Mouse (Mus musculus): ENCODE results near the gene Bgn. TPM values are rescaled to one million over a fixed set of nuclear protein-coding genes. Genes with fewer than 3 reads are reported as not detected.

Bgn gene
- polyA plus RNA-seq, 1 experiment from 2014 or later: 53.1 TPM

- H3K27ac ChIP-seq (ENCODE audit: low read depth, low read length): no peak overlapping the region
- H3K4me1 ChIP-seq (replicated peaks; ENCODE audit: control insufficient read depth, insufficient read depth, low read length): no peaks in the 10 kb centered on the region; the same call in 1 of the 2 replicates
- H3K36me3 ChIP-seq (ENCODE audit: control insufficient read depth, insufficient read depth, low read length): no peaks in the 10 kb centered on the region
- peaks cover 23% of the 10 kb centered on the region for H3K27me3 ChIP-seq (ENCODE audit: control insufficient read depth, insufficient read depth, low read length)
- ATAC-seq (ENCODE audit: low FRiP score) (no peak), DNase-seq (ENCODE audit: low spot score) (no peak)
- H3K4me2 ChIP-seq (replicated peaks; ENCODE audit: low read depth, low read length): no peak overlapping the region
- no peak overlapping the region for H3K4me3 ChIP-seq (ENCODE audit: low read depth, low read length)
- no peaks in the 10 kb centered on the region for H3K9me3 ChIP-seq (ENCODE audit: control insufficient read depth, low read length)
- H3K9ac ChIP-seq (ENCODE audit: low read depth, low read length): no peak overlapping the region
- 76% methylated on average over 5 of the region's 5 CpGs for WGBS
Measured at GRCm38 (mm10) chrX:73505130-73505735, 21.8 kb downstream of the Bgn start.

DNA sequence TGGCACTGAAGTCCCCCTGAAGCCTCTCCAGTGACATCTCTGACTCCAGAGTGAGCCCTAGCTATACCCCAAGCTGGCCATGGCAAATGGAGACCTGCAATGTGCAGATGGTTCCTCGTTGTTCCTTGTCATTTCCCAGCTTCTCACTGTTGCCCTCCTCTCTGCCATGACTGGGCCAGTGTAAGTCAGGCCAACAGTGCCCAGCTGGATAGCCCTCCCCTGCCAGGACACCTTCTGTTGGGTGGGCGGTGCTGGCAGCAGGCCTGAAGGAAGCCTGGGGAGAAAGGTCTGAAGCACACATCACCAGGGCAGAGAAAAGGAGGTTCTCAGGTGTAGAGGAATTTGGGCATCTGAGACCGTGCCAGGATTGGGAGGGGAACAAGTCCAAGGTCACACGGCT is 23.2 kb downstream of the Bgn start:
- Histone ChIP-seq H3K4me2 (replicated peaks; ENCODE audit: low read depth, low read length) (no peak overlapping the region), H3K4me3 (ENCODE audit: low read depth, low read length) (no peak overlapping the region), H3K27me3 (ENCODE audit: control insufficient read depth, insufficient read depth, low read length) (peaks cover 20% of the 10 kb centered on the region), H3K9me3 (ENCODE audit: control insufficient read depth, low read length) (no peaks in the 10 kb centered on the region), H3K9ac (ENCODE audit: low read depth, low read length) (no peak overlapping the region), H3K27ac (ENCODE audit: low read depth, low read length) (no peak overlapping the region), H3K36me3 (ENCODE audit: control insufficient read depth, insufficient read depth, low read length) (no peaks in the 10 kb centered on the region), H3K4me1 (replicated peaks; ENCODE audit: control insufficient read depth, insufficient read depth, low read length) (no peaks in the 10 kb centered on the region; the same call in 1 of the 2 replicates)
- DNase-seq (ENCODE audit: low spot score) (no peak), ATAC-seq (ENCODE audit: low FRiP score) (no peak)
- WGBS: 82% methylated on average over 4 of the region's 4 CpGs

DNA sequence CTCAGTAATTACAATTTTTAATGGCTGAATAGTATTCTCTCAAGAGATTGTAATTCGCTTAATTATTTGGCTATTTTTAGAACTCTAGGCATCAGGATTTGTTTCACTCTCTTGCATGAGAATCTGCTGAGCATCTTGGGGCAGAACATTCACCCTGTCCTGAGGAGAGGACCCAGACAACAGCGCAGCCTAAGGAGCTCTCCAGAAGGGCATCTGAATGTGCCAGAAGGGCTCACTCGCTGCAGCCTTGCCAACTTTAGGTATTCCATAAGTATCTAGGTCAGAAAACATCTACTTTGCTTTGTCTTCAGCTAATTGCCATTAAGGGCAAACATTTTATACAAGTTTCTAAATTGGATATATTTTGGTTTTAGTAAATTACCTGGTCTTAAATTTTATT is 25.8 kb downstream of the Bgn start:
- WGBS: 79% methylated on average over 3 of the region's 3 CpGs
- Histone ChIP-seq H3K36me3 (ENCODE audit: control insufficient read depth, insufficient read depth, low read length) (no peaks in the 10 kb centered on the region), H3K4me3 (ENCODE audit: low read depth, low read length) (no peak overlapping the region), H3K9ac (ENCODE audit: low read depth, low read length) (no peak overlapping the region), H3K4me1 (replicated peaks; ENCODE audit: control insufficient read depth, insufficient read depth, low read length) (no peaks in the 10 kb centered on the region), H3K27me3 (ENCODE audit: control insufficient read depth, insufficient read depth, low read length) (0 out of 2 replicates have a peak, but pooled peaks cover 2% of the 10 kb centered on the region), H3K4me2 (replicated peaks; ENCODE audit: low read depth, low read length) (no peak overlapping the region), H3K27ac (ENCODE audit: low read depth, low read length) (no peak overlapping the region), H3K9me3 (ENCODE audit: control insufficient read depth, low read length) (no peaks in the 10 kb centered on the region)
- DNase-seq (ENCODE audit: low spot score) (no peak), ATAC-seq (ENCODE audit: low FRiP score) (no peak)

- H3K4me2 ChIP-seq (replicated peaks; ENCODE audit: low read depth, low read length): no peak overlapping the region
- no peak for DNase-seq (ENCODE audit: low spot score)
- no peaks in the 10 kb centered on the region for H3K36me3 ChIP-seq (ENCODE audit: control insufficient read depth, insufficient read depth, low read length)
- H3K4me1 ChIP-seq (replicated peaks; ENCODE audit: control insufficient read depth, insufficient read depth, low read length): no peaks in the 10 kb centered on the region
- WGBS: 31% methylated on average over 3 of the region's 3 CpGs
- ATAC-seq (ENCODE audit: low FRiP score): no peak
- H3K27ac ChIP-seq (ENCODE audit: low read depth, low read length): no peak overlapping the region
- no peak overlapping the region for H3K4me3 ChIP-seq (ENCODE audit: low read depth, low read length)
- H3K27me3 ChIP-seq (ENCODE audit: control insufficient read depth, insufficient read depth, low read length): no peaks in the 10 kb centered on the region
- H3K9ac ChIP-seq (ENCODE audit: low read depth, low read length): no peak overlapping the region
- no peaks in the 10 kb centered on the region for H3K9me3 ChIP-seq (ENCODE audit: control insufficient read depth, low read length)
Measured at GRCm38 (mm10) chrX:73512904-73513303, 29.5 kb downstream of the Bgn start.

GRCm38 (mm10) chrX:73516556-73516955 is 33.2 kb downstream of the Bgn start:
- H3K36me3 ChIP-seq (ENCODE audit: control insufficient read depth, insufficient read depth, low read length): no peaks in the 10 kb centered on the region
- no peaks in the 10 kb centered on the region for H3K4me1 ChIP-seq (replicated peaks; ENCODE audit: control insufficient read depth, insufficient read depth, low read length)
- no peak overlapping the region for H3K4me3 ChIP-seq (ENCODE audit: low read depth, low read length)
- no peaks in the 10 kb centered on the region for H3K27me3 ChIP-seq (ENCODE audit: control insufficient read depth, insufficient read depth, low read length)
- DNase-seq (ENCODE audit: low spot score) (no peak), ATAC-seq (ENCODE audit: low FRiP score) (no peak)
- H3K27ac ChIP-seq (ENCODE audit: low read depth, low read length): no peak overlapping the region
- no peak overlapping the region for H3K4me2 ChIP-seq (replicated peaks; ENCODE audit: low read depth, low read length)
- H3K9ac ChIP-seq (ENCODE audit: low read depth, low read length): no peak overlapping the region
- 72% methylated on average over 4 of the region's 4 CpGs for WGBS
- H3K9me3 ChIP-seq (ENCODE audit: control insufficient read depth, low read length): no peaks in the 10 kb centered on the region

- ATAC-seq (ENCODE audit: low FRiP score): no peak
- Histone ChIP-seq H3K9me3 (ENCODE audit: control insufficient read depth, low read length) (no peaks in the 10 kb centered on the region), H3K27me3 (ENCODE audit: control insufficient read depth, insufficient read depth, low read length) (no peaks in the 10 kb centered on the region), H3K4me1 (replicated peaks; ENCODE audit: control insufficient read depth, insufficient read depth, low read length) (no peaks in the 10 kb centered on the region), H3K4me2 (replicated peaks; ENCODE audit: low read depth, low read length) (no peak overlapping the region), H3K9ac (ENCODE audit: low read depth, low read length) (no peak overlapping the region), H3K27ac (ENCODE audit: low read depth, low read length) (no peak overlapping the region), H3K4me3 (ENCODE audit: low read depth, low read length) (no peak overlapping the region), H3K36me3 (ENCODE audit: control insufficient read depth, insufficient read depth, low read length) (no peaks in the 10 kb centered on the region)
- no peak for DNase-seq (ENCODE audit: low spot score)
Measured at GRCm38 (mm10) chrX:73517060-73517600, 33.7 kb downstream of the Bgn start.

DNA sequence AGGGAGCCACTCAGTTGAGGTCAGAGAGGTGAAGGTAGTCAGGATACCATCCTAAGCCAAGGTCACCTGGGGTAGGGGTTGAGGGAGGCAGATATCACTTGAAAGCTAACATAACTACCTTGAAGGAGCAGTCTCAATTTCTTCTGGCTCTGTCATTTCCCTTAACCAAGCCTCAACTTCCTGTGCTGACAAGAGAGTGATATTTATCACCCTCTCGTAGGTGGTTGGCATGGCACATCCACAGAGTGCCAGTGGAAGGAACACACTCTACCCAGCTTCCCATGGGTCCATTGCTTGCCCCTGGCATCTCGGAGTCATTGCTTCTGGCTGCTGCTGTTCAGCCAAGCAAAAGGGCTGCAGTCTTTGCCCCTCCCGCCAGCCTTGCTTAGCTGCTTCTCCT is 37.3 kb downstream of the Bgn start:
- Histone ChIP-seq H3K4me3 (ENCODE audit: low read depth, low read length) (no peak overlapping the region), H3K36me3 (ENCODE audit: control insufficient read depth, insufficient read depth, low read length) (no peaks in the 10 kb centered on the region), H3K9me3 (ENCODE audit: control insufficient read depth, low read length) (no peaks in the 10 kb centered on the region), H3K4me2 (replicated peaks; ENCODE audit: low read depth, low read length) (no peak overlapping the region), H3K27ac (ENCODE audit: low read depth, low read length) (no peak overlapping the region), H3K9ac (ENCODE audit: low read depth, low read length) (no peak overlapping the region), H3K4me1 (replicated peaks; ENCODE audit: control insufficient read depth, insufficient read depth, low read length) (no peaks in the 10 kb centered on the region), H3K27me3 (ENCODE audit: control insufficient read depth, insufficient read depth, low read length) (no peaks in the 10 kb centered on the region)
- WGBS: 77% methylated on average over 3 of the region's 3 CpGs
- ATAC-seq (ENCODE audit: low FRiP score) (no peak), DNase-seq (ENCODE audit: low spot score) (no peak)

GRCm38 (mm10) chrX:73524318-73525222 is 41.2 kb downstream of the Bgn start:
- H3K27ac ChIP-seq (ENCODE audit: low read depth, low read length): no peak overlapping the region
- no peaks in the 10 kb centered on the region for H3K27me3 ChIP-seq (ENCODE audit: control insufficient read depth, insufficient read depth, low read length)
- no peaks in the 10 kb centered on the region for H3K4me1 ChIP-seq (replicated peaks; ENCODE audit: control insufficient read depth, insufficient read depth, low read length)
- no peak overlapping the region for H3K4me2 ChIP-seq (replicated peaks; ENCODE audit: low read depth, low read length)
- H3K9me3 ChIP-seq (ENCODE audit: control insufficient read depth, low read length): no peaks in the 10 kb centered on the region
- no peak overlapping the region for H3K4me3 ChIP-seq (ENCODE audit: low read depth, low read length)
- H3K36me3 ChIP-seq (ENCODE audit: control insufficient read depth, insufficient read depth, low read length): no peaks in the 10 kb centered on the region
- no peak overlapping the region for H3K9ac ChIP-seq (ENCODE audit: low read depth, low read length)
- 72% methylated on average over 9 of the region's 9 CpGs for WGBS
- ATAC-seq (ENCODE audit: low FRiP score) (peak; percentile 69), DNase-seq (ENCODE audit: low spot score) (peak; percentile 10)

Measured in hindbrain, embryonic 11.5 days (tissue).